Mouse (Mus musculus): Measurements from ENCODE around the gene Sik2. TPM values are rescaled to one million over a fixed set of nuclear protein-coding genes. Genes with fewer than 3 reads are reported as not detected.

The Sik2 gene
- total and polyA plus RNA-seq, 3 experiments = 7.5 to 12.1 TPM; not detected in 1

- TF ChIP-seq ELF1 (IDR thresholded peaks at IDR 0.05; ENCODE audit: low read depth, low read length) (no peak), POLR2AphosphoS5 (IDR thresholded peaks at IDR 0.05; ENCODE audit: borderline replicate concordance, low read depth, low read length) (no peak; the same call in 1 of the 2 replicates), GABPA (IDR thresholded peaks at IDR 0.05; ENCODE audit: low read depth, low read length) (no peak), ETS1 (IDR thresholded peaks at IDR 0.05; ENCODE audit: low read depth, low read length) (peak; percentile 40; the same call in 1 of the 2 replicates), CHD1 (IDR thresholded peaks at IDR 0.05; ENCODE audit: low read depth, low read length) (no peak), SMC3 (IDR thresholded peaks at IDR 0.05; ENCODE audit: low read depth, low read length) (no peak), ZKSCAN1 (IDR thresholded peaks at IDR 0.05; ENCODE audit: low read depth, low read length) (no peak), ZNF384 (IDR thresholded peaks at IDR 0.05; ENCODE audit: low read depth, low read length) (peak; percentile 78), EP300 (IDR thresholded peaks at IDR 0.05; ENCODE audit: low read depth in 1 of 2, low read length in 2 of 2) (peak; percentile 70 to 84), HCFC1 (IDR thresholded peaks at IDR 0.05; ENCODE audit: low read depth, low read length) (0 out of 2 replicates have a peak, but pooled peaks have one; percentile 31), MXI1 (IDR thresholded peaks at IDR 0.05; ENCODE audit: low read depth, low read length) (peak; percentile 71; the same call in 1 of the 2 replicates), MEF2A (IDR thresholded peaks at IDR 0.05; ENCODE audit: extremely low read depth, insufficient replicate concordance, low read depth, low read length, poor library complexity, severe bottlenecking) (no peak), UBTF (IDR thresholded peaks at IDR 0.05; ENCODE audit: borderline replicate concordance, insufficient read depth, low read depth, low read length) (no peak), TAL1 (IDR thresholded peaks at IDR 0.05; ENCODE audit: low read length) (peak; percentile 70)
Measured at GRCm38 (mm10) chr9:50855133-50855766, 153.6 kb downstream of the Sik2 start (continued).

DNA sequence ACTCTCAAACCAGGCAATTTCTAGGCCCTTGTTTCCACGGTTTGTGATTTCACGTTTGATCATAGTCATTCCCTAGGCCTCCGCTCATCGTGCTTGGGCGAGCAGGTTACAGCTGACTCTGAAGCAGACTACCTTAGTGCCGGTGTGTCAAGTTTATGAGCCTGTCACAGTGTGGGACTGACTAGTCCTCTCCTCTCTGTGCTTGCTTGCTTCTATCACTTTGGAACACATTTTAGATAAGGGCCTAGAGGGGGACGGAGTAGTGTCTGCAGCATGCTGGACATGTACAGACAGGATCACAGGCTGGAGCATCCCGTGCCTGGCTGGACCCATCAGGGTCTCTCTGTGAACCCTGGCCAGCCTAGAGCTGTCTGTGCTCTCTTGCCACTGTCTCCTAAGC lies 154.5 kb downstream of the Sik2 start:
- H3K4me3 ChIP-seq (ENCODE audit: control insufficient read depth in 1 of 2, insufficient read depth in 1 of 2, low read depth in 2 of 2, low read length in 2 of 2) = peak overlapping the region; percentile 17 to 41
- DNase-seq (ENCODE audit: low read depth, low spot score) = peak; percentile 64
- no peaks in the 10 kb centered on the region for H3K9me3 ChIP-seq (replicated peaks; ENCODE audit: insufficient read depth, low read length)
- H3K9ac ChIP-seq (ENCODE audit: control insufficient read depth, low read depth, low read length, poor library complexity, severe bottlenecking) = peak overlapping the region; percentile 48
- H3K27ac ChIP-seq (ENCODE audit: control insufficient read depth, low read depth, low read length) = peak overlapping the region; percentile 98
- no peaks in the 10 kb centered on the region for H3K27me3 ChIP-seq (ENCODE audit: control insufficient read depth in 1 of 2, insufficient read depth in 2 of 2, low read length in 2 of 2)
- H3K79me2 ChIP-seq (ENCODE audit: control insufficient read depth, insufficient read depth, low read length, poor library complexity) = peaks cover 23% of the 10 kb centered on the region
- H3K4me1 ChIP-seq (ENCODE audit: control insufficient read depth in 1 of 2, insufficient read depth in 2 of 2, low read length in 2 of 2) = peaks cover 10 to 28% of the 10 kb centered on the region in 2 experiments; a peak in 3 of 4 replicates
- H3K36me3 ChIP-seq (ENCODE audit: control insufficient read depth in 1 of 2, insufficient read depth in 2 of 2, low read length in 2 of 2) = peaks cover 0 to 23% of the 10 kb centered on the region in 2 experiments; a peak in 3 of 4 replicates
- no peak for TF ChIP-seq POLR2AphosphoS2 (IDR thresholded peaks at IDR 0.05; ENCODE audit: low read length)
- TF ChIP-seq HCFC1 (IDR thresholded peaks at IDR 0.05; ENCODE audit: low read depth, low read length) = 0 out of 2 replicates have a peak, but pooled peaks have one; percentile 33
- no peak for TF ChIP-seq POLR2AphosphoS5 (IDR thresholded peaks at IDR 0.05; ENCODE audit: borderline replicate concordance, low read depth, low read length)
- TF ChIP-seq ZC3H11A (IDR thresholded peaks at IDR 0.05; ENCODE audit: low read depth, low read length) = no peak
- no peak for TF ChIP-seq CHD2 (IDR thresholded peaks at IDR 0.05; ENCODE audit: low read length)
- peak in 1 of 2 experiments; percentile 48; a peak in 2 of 4 replicates for TF ChIP-seq POLR2A (IDR thresholded peaks at IDR 0.05; ENCODE audit: control insufficient read depth in 1 of 2, insufficient read depth in 1 of 2, low read depth in 1 of 2, low read length in 2 of 2, poor library complexity in 1 of 2)
- no peak for TF ChIP-seq MEF2A (IDR thresholded peaks at IDR 0.05; ENCODE audit: extremely low read depth, insufficient replicate concordance, low read depth, low read length, poor library complexity, severe bottlenecking)
- TF ChIP-seq ZMIZ1 (IDR thresholded peaks at IDR 0.05; ENCODE audit: low read depth, low read length) = 0 out of 2 replicates have a peak, but pooled peaks have one; percentile 29
- peak; percentile 75 for TF ChIP-seq MYC (IDR thresholded peaks at IDR 0.05; ENCODE audit: low read depth, low read length)
- peak; percentile 22; the same call in 1 of the 2 replicates for TF ChIP-seq BHLHE40 (IDR thresholded peaks at IDR 0.05; ENCODE audit: borderline replicate concordance, low read depth, low read length)
- no peak for TF ChIP-seq ETS1 (IDR thresholded peaks at IDR 0.05; ENCODE audit: low read depth, low read length)
- TF ChIP-seq ZKSCAN1 (IDR thresholded peaks at IDR 0.05; ENCODE audit: low read depth, low read length) = no peak
- peak; percentile 68 to 72 for TF ChIP-seq EP300 (IDR thresholded peaks at IDR 0.05; ENCODE audit: low read depth in 1 of 2, low read length in 2 of 2)
- no peak for TF ChIP-seq CHD1 (IDR thresholded peaks at IDR 0.05; ENCODE audit: low read depth, low read length)
- TF ChIP-seq MAFK (IDR thresholded peaks at IDR 0.05; ENCODE audit: borderline replicate concordance, low read depth, low read length) = no peak
- TF ChIP-seq MAX (IDR thresholded peaks at IDR 0.05; ENCODE audit: low read length) = no peak; the same call in 1 of the 2 replicates
- TF ChIP-seq MXI1 (IDR thresholded peaks at IDR 0.05; ENCODE audit: low read depth, low read length) = peak; percentile 62
- TF ChIP-seq ELF1 (IDR thresholded peaks at IDR 0.05; ENCODE audit: low read depth, low read length) = no peak
- TF ChIP-seq SMC3 (IDR thresholded peaks at IDR 0.05; ENCODE audit: low read depth, low read length) = no peak; the same call in 1 of the 2 replicates
- TF ChIP-seq USF1 (IDR thresholded peaks at IDR 0.05; ENCODE audit: low read depth, low read length) = no peak
- TF ChIP-seq NRF1 (IDR thresholded peaks at IDR 0.05; ENCODE audit: insufficient read depth, low read depth, low read length, poor library complexity, severe bottlenecking) = no peak
- no peak for TF ChIP-seq CTCF (IDR thresholded peaks at IDR 0.05 in 2 of 3, conservative IDR thresholded peaks at IDR 0.05 in 1 of 3; ENCODE audit: control insufficient read depth in 1 of 3, insufficient read depth in 1 of 3, low read depth in 2 of 3, low read length in 3 of 3, poor library complexity in 1 of 3, severe bottlenecking in 1 of 3)
- TF ChIP-seq SIN3A (IDR thresholded peaks at IDR 0.05; ENCODE audit: low read length) = peak; percentile 63; the same call in 1 of the 2 replicates
- no peak for TF ChIP-seq TBP (IDR thresholded peaks at IDR 0.05; ENCODE audit: low read depth, low read length)
- TF ChIP-seq JUND (IDR thresholded peaks at IDR 0.05; ENCODE audit: low read depth, low read length) = no peak
- TF ChIP-seq KAT2A (conservative IDR thresholded peaks at IDR 0.05; ENCODE audit: low read depth, low read length) = no peak
- TF ChIP-seq RAD21 (IDR thresholded peaks at IDR 0.05; ENCODE audit: low read depth, low read length) = no peak

Data from MEL (cell line).